Comparison of ENCODE assay signal across 7 mouse cellular contexts in the genomic region with DNA sequence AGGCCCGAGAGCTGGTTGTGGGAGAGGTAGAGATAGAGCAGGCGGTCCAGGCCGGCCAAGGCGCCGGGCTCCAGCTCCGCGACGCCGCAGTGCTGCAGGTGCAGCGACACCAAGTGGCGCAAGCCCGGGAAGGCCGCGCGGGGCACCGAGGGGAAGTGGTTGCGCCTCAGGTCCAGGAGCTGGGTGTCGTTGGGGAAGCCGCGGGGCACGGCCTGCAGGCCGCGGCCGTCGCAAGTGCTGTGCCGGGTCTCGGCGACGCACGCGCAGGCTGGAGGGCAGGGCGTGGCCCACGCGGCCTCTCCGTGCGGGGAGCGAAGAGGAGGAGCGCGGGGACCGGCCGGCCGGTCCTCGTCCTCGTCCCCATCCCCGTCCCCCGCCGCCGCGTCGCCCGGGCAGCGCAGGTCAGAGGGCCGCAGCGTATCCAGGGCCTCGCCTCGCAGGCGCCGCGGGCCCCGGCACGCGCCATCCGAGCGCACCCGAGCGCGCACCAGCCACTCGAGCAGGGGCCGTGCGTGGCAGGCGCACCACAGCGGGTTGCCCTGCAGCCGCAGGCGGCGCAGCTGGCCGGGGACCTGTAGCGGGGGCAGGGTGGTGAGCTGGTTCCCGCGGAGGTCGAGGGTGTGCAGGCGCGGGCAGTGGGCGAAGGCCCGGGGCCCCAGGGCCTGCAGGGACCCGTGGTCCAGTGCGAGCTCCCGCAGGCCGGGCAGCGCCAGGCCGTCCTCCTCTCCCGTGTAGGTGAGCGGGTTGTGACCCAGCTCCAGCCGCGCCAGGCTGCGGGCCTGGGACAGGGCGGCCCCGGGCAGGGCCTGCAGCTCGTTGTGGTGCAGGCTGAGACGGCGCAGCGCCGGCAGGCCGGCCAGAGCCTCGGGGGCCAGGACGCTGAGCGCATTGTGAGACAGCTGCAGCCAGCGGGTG. TPM values are rescaled to one million over a fixed set of nuclear protein-coding genes. Genes with fewer than 3 reads are reported as not detected.
DNase-seq lines count a peak whose midpoint lies in the region; ATAC-seq and TF ChIP-seq lines count a peak whose summit lies in the region.

No protein-coding gene starts in this region.

- H3K4me3 ChIP-seq in embryonic facial prominence, embryonic 10.5 days = peak overlapping the region; percentile 76
- peak overlapping the region; percentile 69 for H3K4me3 ChIP-seq in limb, embryonic 13.5 days
- peak overlapping the region; percentile 66 for H3K4me3 ChIP-seq in midbrain, embryonic 16.5 days (ENCODE audit: low read depth, low read length)
- H3K4me3 ChIP-seq in spleen, adult 2 months (ENCODE audit: extremely low read depth, insufficient read depth, insufficient read length) = peak overlapping the region; percentile 57; the same call in 1 of the 2 replicates

- 0 out of 2 replicates have a peak, but pooled peaks cover 2% of the 10 kb centered on the region for H3K36me3 ChIP-seq in embryonic facial prominence, embryonic 10.5 days (replicated peaks)
- no peaks in the 10 kb centered on the region; the same call in 1 of the 2 replicates for H3K36me3 ChIP-seq in limb, embryonic 13.5 days
- no peaks in the 10 kb centered on the region for H3K36me3 ChIP-seq in midbrain, embryonic 16.5 days (ENCODE audit: control insufficient read depth, insufficient read depth, low read length)
- no peaks in the 10 kb centered on the region for H3K36me3 ChIP-seq in spleen, adult 2 months (ENCODE audit: control insufficient read depth, insufficient read depth, low read length)

- peaks cover 27% of the 10 kb centered on the region for H3K4me1 ChIP-seq in embryonic facial prominence, embryonic 10.5 days
- peaks cover 19% of the 10 kb centered on the region for H3K4me1 ChIP-seq in limb, embryonic 13.5 days
- H3K4me1 ChIP-seq in midbrain, embryonic 16.5 days (ENCODE audit: control insufficient read depth, insufficient read depth, low read length) = peaks cover 13% of the 10 kb centered on the region; the same call in 1 of the 2 replicates
- H3K4me1 ChIP-seq in spleen, adult 2 months (ENCODE audit: control insufficient read depth, insufficient read depth, insufficient read length) = peaks cover 13% of the 10 kb centered on the region; the same call in 1 of the 2 replicates

- H3K9ac ChIP-seq in limb, embryonic 13.5 days = peak overlapping the region; percentile 87
- peak overlapping the region; percentile 80 for H3K9ac ChIP-seq in midbrain, embryonic 16.5 days (ENCODE audit: low read depth, low read length)

- no peak for TF ChIP-seq POLR2A in spleen, adult 2 months (IDR thresholded peaks at IDR 0.05; ENCODE audit: low read depth, low read length)

- under 1% methylated on average over 107 of the region's 107 CpGs for WGBS in embryonic facial prominence, embryonic 10.5 days
- WGBS in limb, embryonic 13.5 days = under 1% methylated on average over 88 of the region's 107 CpGs
- under 1% methylated on average over 54 of the region's 107 CpGs for WGBS in midbrain, embryonic 16.5 days
- WGBS in spleen, adult 2 months = 4% methylated on average over 87 of the region's 107 CpGs

- ATAC-seq in limb, embryonic 13.5 days (ENCODE audit: low FRiP score, low read depth) = peak; percentile 82
- ATAC-seq in midbrain, embryonic 16.5 days = peak; percentile 83

- peak; percentile 91 for DNase-seq in adrenal gland, postnatal 25 days
- DNase-seq in embryonic facial prominence, embryonic 10.5 days (ENCODE audit: low spot score) = peak; percentile 92
- peak; percentile 84 to 89 for DNase-seq in heart, adult 18-20 months
- DNase-seq in kidney, adult 18-20 months = peak; percentile 88
- peak; percentile 45 to 86 for DNase-seq in spleen, adult 2 months (ENCODE audit: low read depth in 1 of 2, low spot score in 2 of 2)

- H3K9me3 ChIP-seq in embryonic facial prominence, embryonic 10.5 days = no peaks in the 10 kb centered on the region
- H3K9me3 ChIP-seq in limb, embryonic 13.5 days = no peaks in the 10 kb centered on the region
- H3K9me3 ChIP-seq in midbrain, embryonic 16.5 days (replicated peaks; ENCODE audit: control insufficient read depth, low read length, poor library complexity, severe bottlenecking) = no peaks in the 10 kb centered on the region

- peak overlapping the region; percentile 83 for H3K27ac ChIP-seq in embryonic facial prominence, embryonic 10.5 days (replicated peaks)
- peak overlapping the region; percentile 11; the same call in 1 of the 2 replicates for H3K27ac ChIP-seq in limb, embryonic 13.5 days
- peak overlapping the region; percentile 75 for H3K27ac ChIP-seq in midbrain, embryonic 16.5 days (ENCODE audit: low read length)
- no peak overlapping the region for H3K27ac ChIP-seq in spleen, adult 2 months (ENCODE audit: insufficient read depth, low read length)

- H3K27me3 ChIP-seq in embryonic facial prominence, embryonic 10.5 days (replicated peaks; ENCODE audit: low read depth, poor library complexity, severe bottlenecking) = peaks cover 62% of the 10 kb centered on the region
- peaks cover 43% of the 10 kb centered on the region for H3K27me3 ChIP-seq in limb, embryonic 13.5 days
- H3K27me3 ChIP-seq in midbrain, embryonic 16.5 days (ENCODE audit: control insufficient read depth, insufficient read depth, low read depth, low read length) = peaks cover 13% of the 10 kb centered on the region
- peaks cover 14% of the 10 kb centered on the region for H3K27me3 ChIP-seq in spleen, adult 2 months (ENCODE audit: control insufficient read depth, insufficient read depth, low read length)

- H3K4me2 ChIP-seq in limb, embryonic 13.5 days (replicated peaks) = peak overlapping the region; percentile 94
- peak overlapping the region; percentile 89 for H3K4me2 ChIP-seq in midbrain, embryonic 16.5 days (ENCODE audit: low read length)

- peak; percentile 79 for TF ChIP-seq CTCF in spleen, adult 2 months (IDR thresholded peaks at IDR 0.05; ENCODE audit: extremely low read depth, insufficient read depth, insufficient read length, insufficient replicate concordance)

RNA-seq across cellular contexts. Expression of gene Chadl, which starts 2.9 kb away (rescaled TPM):
- total RNA-seq in adrenal gland, postnatal 25 days (2021) = 2.7 and 3.1 TPM in 2 replicates
- 1.5 and 1.7 TPM in 2 replicates for polyA plus RNA-seq in embryonic facial prominence, embryonic 10.5 days (2016; fragmentation: Nextera tagmentation; extraction: Ambion mirVana)
- total RNA-seq in heart, adult 18-20 months (2021) = 1 to 10 TPM in 1 of 2 experiments, under 1 TPM in 1; 0.92 to 2.2 TPM
- polyA plus RNA-seq in limb, embryonic 13.5 days (2015; fragmentation: Nextera tagmentation; extraction: Ambion mirVana) = 15.5 and 17.1 TPM in 2 replicates
- 41.4 and 42.5 TPM in 2 replicates for polyA plus RNA-seq in midbrain, embryonic 16.5 days (2015; fragmentation: Nextera tagmentation; extraction: Ambion mirVana)
- 0.61 and 0.63 TPM in 2 replicates for polyA plus RNA-seq in spleen, adult 2 months (2012; rRNA removed)

RNA-seq across cellular contexts. Expression of gene L3mbtl2, which starts 30.5 kb away (rescaled TPM):
- 20.6 and 22.8 TPM in 2 replicates for total RNA-seq in adrenal gland, postnatal 25 days (2021)
- polyA plus RNA-seq in embryonic facial prominence, embryonic 10.5 days (2016; fragmentation: Nextera tagmentation; extraction: Ambion mirVana) = 35.3 and 45.0 TPM in 2 replicates
- total RNA-seq in heart, adult 18-20 months (2021) = 10 to 100 TPM; 11.9 to 14.1 TPM
- polyA plus RNA-seq in limb, embryonic 13.5 days (2015; fragmentation: Nextera tagmentation; extraction: Ambion mirVana) = 20.9 and 23.5 TPM in 2 replicates
- 31.9 and 32.8 TPM in 2 replicates for polyA plus RNA-seq in midbrain, embryonic 16.5 days (2015; fragmentation: Nextera tagmentation; extraction: Ambion mirVana)
- polyA plus RNA-seq in spleen, adult 2 months (2012; rRNA removed) = 14.9 and 16.3 TPM in 2 replicates

RNA-seq across cellular contexts. Expression of gene Zc3h7b, which starts 50.6 kb away (rescaled TPM):
- 70.0 and 84.2 TPM in 2 replicates for total RNA-seq in adrenal gland, postnatal 25 days (2021)
- 50.3 and 52.0 TPM in 2 replicates for polyA plus RNA-seq in embryonic facial prominence, embryonic 10.5 days (2016; fragmentation: Nextera tagmentation; extraction: Ambion mirVana)
- 10 to 100 TPM; 57.2 to 68.1 TPM for total RNA-seq in heart, adult 18-20 months (2021)
- 39.5 and 40.4 TPM in 2 replicates for polyA plus RNA-seq in limb, embryonic 13.5 days (2015; fragmentation: Nextera tagmentation; extraction: Ambion mirVana)
- 53.1 and 54.2 TPM in 2 replicates for polyA plus RNA-seq in midbrain, embryonic 16.5 days (2015; fragmentation: Nextera tagmentation; extraction: Ambion mirVana)
- polyA plus RNA-seq in spleen, adult 2 months (2012; rRNA removed) = 18.8 and 24.9 TPM in 2 replicates

RNA-seq across cellular contexts. Expression of gene Rangap1, which starts 51.1 kb away (rescaled TPM):
- total RNA-seq in adrenal gland, postnatal 25 days (2021) = 60.3 and 73.7 TPM in 2 replicates
- 161 and 173 TPM in 2 replicates for polyA plus RNA-seq in embryonic facial prominence, embryonic 10.5 days (2016; fragmentation: Nextera tagmentation; extraction: Ambion mirVana)
- total RNA-seq in heart, adult 18-20 months (2021) = 10 to 100 TPM; 29.4 to 30.4 TPM
- polyA plus RNA-seq in limb, embryonic 13.5 days (2015; fragmentation: Nextera tagmentation; extraction: Ambion mirVana) = 98.8 and 107 TPM in 2 replicates
- 157 and 161 TPM in 2 replicates for polyA plus RNA-seq in midbrain, embryonic 16.5 days (2015; fragmentation: Nextera tagmentation; extraction: Ambion mirVana)
- 26.6 and 28.4 TPM in 2 replicates for polyA plus RNA-seq in spleen, adult 2 months (2012; rRNA removed)
